In the genomic region with DNA sequence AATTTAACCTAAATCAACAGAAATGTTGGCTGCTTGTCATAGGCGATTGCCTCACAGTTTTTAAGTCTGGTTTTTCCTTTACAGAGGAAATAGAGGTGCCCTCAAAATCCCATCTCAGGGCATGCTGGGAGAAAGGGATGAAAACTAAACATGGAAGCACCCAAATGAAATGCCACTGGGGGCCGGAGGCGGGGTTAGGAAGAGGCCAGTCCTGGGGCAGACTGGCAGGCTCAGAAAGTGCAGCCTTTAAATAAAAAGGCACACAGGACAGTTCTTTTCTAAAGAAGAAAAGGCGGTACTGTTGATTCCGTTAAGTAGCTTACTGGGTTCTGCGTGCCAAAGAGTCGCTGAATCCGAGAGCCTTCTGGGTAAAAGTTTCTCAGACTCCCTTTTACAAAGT, we compare ENCODE assay signal across 8 mouse cellular contexts.
DNase-seq lines count a peak whose midpoint lies in the region; ATAC-seq and TF ChIP-seq lines count a peak whose summit lies in the region.

No protein-coding gene starts in this region.

- H3K27me3 ChIP-seq in lung, postnatal 0 days (replicated peaks; ENCODE audit: insufficient read depth, low read length): no peaks in the 10 kb centered on the region
- H3K27me3 ChIP-seq in hindbrain, postnatal 0 days (ENCODE audit: insufficient read depth, low read length): no peaks in the 10 kb centered on the region
- no peaks in the 10 kb centered on the region for H3K27me3 ChIP-seq in midbrain, embryonic 15.5 days (replicated peaks)

- H3K4me3 ChIP-seq in lung, postnatal 0 days (ENCODE audit: low read depth, low read length): no peak overlapping the region; the same call in 1 of the 2 replicates
- H3K4me3 ChIP-seq in lung, adult 2 months (replicated peaks; ENCODE audit: extremely low read depth, low read depth, low read length): no peak overlapping the region
- peak overlapping the region; percentile 64 for H3K4me3 ChIP-seq in hindbrain, postnatal 0 days (ENCODE audit: low read length)
- peak overlapping the region; percentile 62 for H3K4me3 ChIP-seq in midbrain, embryonic 15.5 days

- peak overlapping the region; percentile 94 for H3K27ac ChIP-seq in lung, postnatal 0 days (ENCODE audit: low read length)
- no peak overlapping the region for H3K27ac ChIP-seq in hindbrain, postnatal 0 days
- H3K27ac ChIP-seq in midbrain, embryonic 15.5 days: peak overlapping the region; percentile 68

- H3K4me1 ChIP-seq in lung, postnatal 0 days (ENCODE audit: insufficient read depth, low read depth, low read length): no peaks in the 10 kb centered on the region
- no peaks in the 10 kb centered on the region for H3K4me1 ChIP-seq in lung, adult 2 months (ENCODE audit: control insufficient read depth, insufficient read depth, low read length)
- no peaks in the 10 kb centered on the region for H3K4me1 ChIP-seq in hindbrain, postnatal 0 days (ENCODE audit: insufficient read depth, low read length)
- H3K4me1 ChIP-seq in midbrain, embryonic 15.5 days: peaks cover 13% of the 10 kb centered on the region

- DNase-seq in adrenal gland, postnatal 10 days: peak; percentile 60
- DNase-seq in adrenal gland, postnatal 4 days (ENCODE audit: low spot score in 2 of 2): no peak
- peak; percentile 49 for DNase-seq in lung, postnatal 0 days (ENCODE audit: low spot score)
- DNase-seq in lung, adult 2 months: no peak
- DNase-seq in hindbrain, postnatal 0 days (ENCODE audit: low spot score): peak; percentile 23
- DNase-seq in urinary bladder, postnatal 36 days (ENCODE audit: low spot score in 2 of 2): no peak
- DNase-seq in thymus, postnatal 36 days: no peak

- H3K9ac ChIP-seq in lung, postnatal 0 days (replicated peaks; ENCODE audit: low read depth): no peak overlapping the region
- H3K9ac ChIP-seq in hindbrain, postnatal 0 days (replicated peaks; ENCODE audit: low read length): peak overlapping the region; percentile 56; the same call in 1 of the 2 replicates
- peak overlapping the region; percentile 52; the same call in 1 of the 2 replicates for H3K9ac ChIP-seq in midbrain, embryonic 15.5 days

- TF ChIP-seq EP300 in lung, postnatal 0 days (IDR thresholded peaks at IDR 0.05): no peak

- TF ChIP-seq CTCF in lung, postnatal 0 days (IDR thresholded peaks at IDR 0.05): no peak
- TF ChIP-seq CTCF in lung, adult 2 months (IDR thresholded peaks at IDR 0.05; ENCODE audit: insufficient read depth, low read length): no peak
- TF ChIP-seq CTCF in hindbrain, postnatal 0 days (IDR thresholded peaks at IDR 0.05; ENCODE audit: low read depth): no peak

- ATAC-seq in lung, postnatal 0 days: peak; percentile 46
- 0 out of 2 replicates have a peak, but pooled peaks have one; percentile 22 for ATAC-seq in hindbrain, postnatal 0 days
- peak; percentile 63 for ATAC-seq in midbrain, embryonic 15.5 days (replicated peaks)

- H3K4me2 ChIP-seq in lung, postnatal 0 days (replicated peaks; ENCODE audit: low read depth, low read length): peak overlapping the region; percentile 88; the same call in 1 of the 2 replicates
- peak overlapping the region; percentile 96 for H3K4me2 ChIP-seq in hindbrain, postnatal 0 days (ENCODE audit: low read depth, low read length)
- peak overlapping the region; percentile 97 for H3K4me2 ChIP-seq in midbrain, embryonic 15.5 days

- H3K9me3 ChIP-seq in lung, postnatal 0 days (ENCODE audit: low read length): no peaks in the 10 kb centered on the region
- no peaks in the 10 kb centered on the region for H3K9me3 ChIP-seq in hindbrain, postnatal 0 days (ENCODE audit: low read length)
- H3K9me3 ChIP-seq in midbrain, embryonic 15.5 days: no peaks in the 10 kb centered on the region

- TF ChIP-seq POLR2A in lung, adult 2 months (IDR thresholded peaks at IDR 0.05; ENCODE audit: borderline replicate concordance, extremely low read depth, low read depth, low read length): no peak

- H3K36me3 ChIP-seq in lung, postnatal 0 days (ENCODE audit: insufficient read depth, low read length): no peaks in the 10 kb centered on the region
- no peaks in the 10 kb centered on the region for H3K36me3 ChIP-seq in hindbrain, postnatal 0 days (ENCODE audit: insufficient read depth, low read length)
- no peaks in the 10 kb centered on the region for H3K36me3 ChIP-seq in midbrain, embryonic 15.5 days (replicated peaks)

- WGBS in lung, postnatal 0 days: 18% methylated on average over 8 of the region's 8 CpGs
- WGBS in lung, adult 2 months: 50% methylated on average over 8 of the region's 8 CpGs
- WGBS in hindbrain, postnatal 0 days: 8% methylated on average over 8 of the region's 8 CpGs
- WGBS in midbrain, embryonic 15.5 days: 6% methylated on average over 8 of the region's 8 CpGs

Comparison
In these comparisons a context has a peak if more than half of its experiments do, and no peak if none do; other contexts are left out.
1. DNase-seq: peak in adrenal gland, postnatal 10 days (single experiment), lung, postnatal 0 days (single experiment) and hindbrain, postnatal 0 days (single experiment); none in adrenal gland, postnatal 4 days (0 of 2), lung, adult 2 months (single experiment), urinary bladder, postnatal 36 days (0 of 2) and thymus, postnatal 36 days (0 of 2).
2. H3K4me3 ChIP-seq: peak in hindbrain, postnatal 0 days (single experiment) and midbrain, embryonic 15.5 days (single experiment); none in lung, postnatal 0 days (single experiment) and lung, adult 2 months (single experiment).
3. Peak in every context shown above with its lines, with median percentiles within 50 percentile points of each other: ATAC-seq and H3K4me2 ChIP-seq.